Mouse (Mus musculus): ENCODE results near the gene Rbm38.

DNA sequence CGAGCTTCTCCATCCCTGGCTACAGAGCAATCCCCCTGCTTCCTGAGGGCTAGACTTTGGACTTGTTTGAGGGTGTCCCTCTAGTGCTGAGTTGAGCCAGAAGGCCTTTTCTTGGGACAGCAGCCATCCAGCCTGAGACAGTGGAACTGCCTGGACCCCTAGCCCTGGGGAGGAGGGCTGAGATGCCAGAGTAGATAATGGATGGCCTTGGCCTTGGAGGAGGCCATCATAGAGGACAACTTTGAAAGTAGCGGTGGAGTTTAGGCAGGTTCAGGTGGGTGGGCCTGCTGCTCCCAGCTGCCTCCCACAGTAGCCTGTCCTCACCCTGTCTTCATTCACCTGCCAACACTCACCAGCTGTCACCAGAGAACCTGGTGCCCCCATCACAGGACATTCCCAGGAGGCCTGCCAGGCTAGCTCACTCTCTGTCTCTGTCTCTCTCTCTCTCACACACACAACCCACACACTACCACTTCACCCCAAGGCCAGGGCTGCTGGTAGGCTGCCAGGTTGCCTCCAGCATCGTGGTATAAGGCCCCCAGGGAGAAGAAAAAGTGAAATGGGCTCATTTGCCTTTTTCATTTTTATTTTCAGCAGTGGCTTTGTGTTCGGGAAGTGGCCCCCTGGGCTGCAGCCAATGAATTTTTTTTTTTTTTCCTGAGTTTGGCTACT is 7.7 kb downstream of the Rbm38 start:
- TF ChIP-seq CTCF (IDR thresholded peaks at IDR 0.05; ENCODE audit: control insufficient read depth, insufficient read depth, insufficient read length) = no peak
- TF ChIP-seq MAX (IDR thresholded peaks at IDR 0.05) = no peak
- no peak for TF ChIP-seq USF1 (IDR thresholded peaks at IDR 0.05; ENCODE audit: low read depth)
- no peak for TF ChIP-seq MYOD1 (IDR thresholded peaks at IDR 0.05; ENCODE audit: control insufficient read depth, insufficient read length, low read depth)
- no peak for TF ChIP-seq MYOG (IDR thresholded peaks at IDR 0.05; ENCODE audit: control insufficient read depth, extremely low read depth, insufficient read length)

All from C2C12 (cell line).